Mouse (Mus musculus) megakaryocyte, embryonic 14.5 days (primary cell): ENCODE measurements around the gene Arntl2.

Experiments used
- FLI1 ChIP-seq: IDR thresholded peaks from 2 replicates; pipeline ENCODE4 v1.6.1; 2012; ENCODE audit warnings: low read length, inconsistent platforms, mixed read lengths
- GATA1 ChIP-seq: IDR thresholded peaks from 3 replicates; pipeline ENCODE4 v1.6.1; 2012; ENCODE audit warnings: mixed read lengths, low read length, inconsistent platforms, borderline replicate concordance

- no peak for TF ChIP-seq FLI1
- no peak for TF ChIP-seq GATA1
Observed at GRCm38 (mm10) chr6:146824727-146825486, 29.1 kb downstream of the Arntl2 start.
